Mouse (Mus musculus) hindbrain, embryonic 14.5 days (tissue): ENCODE data around the gene Slc11a1. TPM values are rescaled to one million over a fixed set of nuclear protein-coding genes. Genes with fewer than 3 reads are reported as not detected.

Experiments used
- ATAC-seq: fragments of 200-750 bp; cut with Nextera tagmentation; 2 replicates; pipeline ENCODE4 v1.8.0; 2017; ENCODE audit warnings: moderate number of reproducible peaks, mild to moderate bottlenecking, moderate TSS enrichment, moderate library complexity; ENCODE audit not compliant: low FRiP score
- DNase-seq: peaks from one replicate; pipeline ENCODE4 v3.0.0-alpha.2; 2015; ENCODE audit warnings: low spot score
- H3K27ac ChIP-seq: fragments of 300-500 bp; sonication (generic); 2 replicates; pipeline ENCODE4 v1.5.1; 2014; ENCODE audit warnings: mild to moderate bottlenecking, moderate library complexity
- H3K27me3 ChIP-seq: fragments of 300-500 bp; sonication (generic); 2 replicates; pipeline ENCODE4 v1.6.1; 2014; ENCODE audit warnings: mild to moderate bottlenecking, low read length, mixed read lengths; ENCODE audit not compliant: control insufficient read depth, insufficient read depth
- H3K36me3 ChIP-seq: fragments of 300-500 bp; sonication (generic); replicated peaks from 2 replicates; pipeline ENCODE4 v1.6.1; 2014; ENCODE audit not compliant: control insufficient read depth, insufficient read depth
- H3K4me1 ChIP-seq: fragments of 300-500 bp; sonication (generic); replicated peaks from 2 replicates; pipeline ENCODE4 v1.6.1; 2014; ENCODE audit warnings: antibody characterized with exemption, low read length, mixed read lengths; ENCODE audit not compliant: control insufficient read depth, insufficient read depth
- H3K4me2 ChIP-seq: fragments of 300-500 bp; sonication (generic); replicated peaks from 2 replicates; pipeline ENCODE4 v1.6.1; 2014; ENCODE audit warnings: mild to moderate bottlenecking, moderate library complexity
- H3K4me3 ChIP-seq: fragments of 300-500 bp; sonication (generic); replicated peaks from 2 replicates; pipeline ENCODE4 v1.5.1; 2014; ENCODE audit warnings: mild to moderate bottlenecking, low read length
- H3K9ac ChIP-seq: fragments of 300-500 bp; sonication (generic); 2 replicates; pipeline ENCODE4 v1.6.1; 2014
- H3K9me3 ChIP-seq: fragments of 300-500 bp; sonication (generic); 2 replicates; pipeline ENCODE4 v1.6.1; 2016; ENCODE audit warnings: low read length; ENCODE audit not compliant: control insufficient read depth
- whole genome bisulfite sequencing: fragments of 180-500 bp; shearing (Covaris S2); extraction: QIAGEN DNeasy Blood & Tissue Kit; methylation state at CpG from one replicate; pipeline ENCODE4 v1.1.7; 2014; 5-methylcytosine and 5-hydroxymethylcytosine counted together
- polyA plus RNA-seq: library from polyadenylated mRNA; unstranded; fragments of >200 nt; fragmentation: Nextera tagmentation; extraction: Ambion mirVana; gene quantifications from 2 replicates; pipeline ENCODE4 v1.2.1, GENCODE M21; 2014

The Slc11a1 gene
- polyA plus RNA-seq, 1 experiment from 2014 or later: 2.7 TPM

DNA sequence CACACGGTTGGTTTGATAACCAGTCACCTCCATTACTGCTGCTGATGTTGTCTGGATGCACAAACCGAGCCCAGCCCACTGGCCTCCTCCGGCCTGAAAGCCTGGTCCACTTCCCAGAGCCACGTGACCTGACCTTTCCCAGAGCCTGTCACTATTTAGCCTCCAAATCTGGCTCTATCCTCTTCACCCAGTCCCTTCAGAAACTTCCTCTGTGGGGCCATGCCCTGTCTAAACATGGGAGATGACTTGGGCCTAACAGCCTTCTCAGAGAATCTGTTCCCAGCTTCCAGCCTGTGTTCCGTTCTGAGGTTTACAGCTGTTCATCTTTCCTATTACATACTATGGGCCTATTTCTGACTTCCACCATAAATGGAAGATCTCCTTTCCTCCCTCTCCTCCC is 11.6 kb upstream of the Slc11a1 start:
- Histone ChIP-seq H3K27ac (no peak overlapping the region), H3K36me3 (no peaks in the 10 kb centered on the region), H3K4me2 (no peak overlapping the region), H3K9me3 (no peaks in the 10 kb centered on the region), H3K27me3 (no peaks in the 10 kb centered on the region), H3K4me3 (no peak overlapping the region), H3K4me1 (no peaks in the 10 kb centered on the region), H3K9ac (no peak overlapping the region)
- 74% methylated on average over 5 of the region's 5 CpGs for WGBS
- DNase-seq (no peak), ATAC-seq (no peak)

DNA sequence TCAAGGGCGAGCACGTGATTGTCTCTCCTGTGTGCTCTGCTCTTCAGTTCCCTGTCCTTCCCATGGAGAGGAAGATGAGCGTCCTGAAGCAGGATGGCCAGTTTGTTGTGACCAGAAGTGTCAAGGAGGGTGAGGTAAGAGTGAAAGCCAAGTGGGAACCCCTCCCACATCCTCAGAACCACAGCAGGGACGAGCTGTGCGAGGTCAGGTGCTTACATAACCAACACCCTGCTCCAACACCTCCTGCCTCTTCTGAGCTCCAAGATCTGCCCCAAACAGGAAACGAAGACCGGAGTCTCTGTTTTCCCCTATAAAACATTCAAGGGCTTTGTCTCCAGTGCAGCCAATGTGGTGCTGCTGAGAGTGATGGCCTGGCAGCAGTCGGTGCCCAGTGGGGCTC is 10.7 kb upstream of the Slc11a1 start:
- H3K27me3 ChIP-seq: no peaks in the 10 kb centered on the region
- WGBS: 84% methylated on average over 8 of the region's 8 CpGs
- ATAC-seq (no peak), DNase-seq (no peak)
- H3K4me1 ChIP-seq: no peaks in the 10 kb centered on the region
- H3K36me3 ChIP-seq: no peaks in the 10 kb centered on the region
- no peak overlapping the region for H3K27ac ChIP-seq
- H3K9ac ChIP-seq: no peak overlapping the region
- no peaks in the 10 kb centered on the region for H3K9me3 ChIP-seq
- no peak overlapping the region for H3K4me2 ChIP-seq
- no peak overlapping the region for H3K4me3 ChIP-seq

DNA sequence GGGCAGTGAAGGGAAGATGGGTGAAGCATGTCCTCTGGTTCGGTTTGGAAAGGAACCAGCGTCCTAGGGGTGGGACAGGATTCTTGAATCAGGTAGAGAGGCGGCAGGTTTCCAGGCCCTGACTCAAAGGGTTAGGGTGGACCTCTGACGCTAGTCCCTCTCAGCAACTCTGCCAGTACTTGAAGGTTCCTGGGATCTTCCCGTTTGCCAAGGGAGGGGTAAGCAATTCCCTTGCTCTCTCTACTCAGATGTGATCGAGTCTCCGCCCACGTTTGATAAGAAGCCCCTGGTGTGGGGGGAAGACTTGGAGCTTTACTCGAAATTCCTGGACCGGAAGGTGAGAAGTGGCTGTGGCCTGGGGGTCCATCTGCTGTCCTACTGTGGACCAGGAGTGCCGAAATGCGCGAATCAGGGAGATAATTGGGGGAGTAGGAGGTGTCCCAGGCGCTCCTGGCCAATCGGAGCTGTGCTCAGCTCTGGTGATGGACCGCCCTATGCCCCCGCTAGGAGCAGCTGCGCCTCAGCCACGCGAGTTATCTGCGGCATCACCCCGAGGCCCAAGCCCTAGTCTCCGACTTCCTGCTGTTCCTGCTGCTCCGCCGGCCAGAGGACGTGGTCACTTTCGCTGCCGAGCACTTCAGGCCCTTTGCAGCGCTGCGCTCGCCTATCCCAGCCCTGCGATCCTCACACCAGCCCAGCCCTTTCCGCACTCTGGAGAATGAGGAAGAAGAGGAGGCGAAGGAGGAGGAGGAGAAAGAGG is 6.9 kb upstream of the Slc11a1 start:
- no peak overlapping the region for H3K27ac ChIP-seq
- 23% methylated on average over 34 of the region's 34 CpGs for WGBS
- no peaks in the 10 kb centered on the region for H3K9me3 ChIP-seq
- peak; percentile 37; the same call in 1 of the 2 replicates for ATAC-seq
- H3K9ac ChIP-seq: peak overlapping the region; percentile 29; the same call in 1 of the 2 replicates
- peak overlapping the region; percentile 48 for H3K4me2 ChIP-seq
- H3K27me3 ChIP-seq: no peaks in the 10 kb centered on the region
- no peaks in the 10 kb centered on the region for H3K36me3 ChIP-seq
- no peak for DNase-seq
- no peaks in the 10 kb centered on the region for H3K4me1 ChIP-seq
- peak overlapping the region; percentile 18 for H3K4me3 ChIP-seq

DNA sequence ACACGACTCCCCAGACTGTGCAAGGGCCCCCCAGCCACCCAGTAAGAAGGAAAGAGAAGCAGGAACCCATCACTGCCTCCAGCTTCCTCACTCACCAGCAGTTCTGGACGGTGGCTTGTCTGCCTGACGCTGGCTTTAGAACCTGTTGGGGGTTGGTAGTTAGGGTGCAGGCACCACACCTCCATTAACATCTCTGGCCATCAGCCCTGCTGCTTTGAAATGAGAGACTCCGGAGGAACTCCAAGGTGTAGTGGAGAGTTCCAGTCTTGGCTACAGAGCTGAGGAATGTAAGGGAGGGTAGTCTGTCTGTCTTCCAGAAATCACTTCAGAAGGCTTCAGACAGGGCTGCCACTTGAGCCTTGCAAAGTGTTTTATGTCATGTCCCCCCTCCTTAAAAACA is 5.0 kb upstream of the Slc11a1 start:
- no peak for DNase-seq
- WGBS: 57% methylated on average over 4 of the region's 4 CpGs
- no peaks in the 10 kb centered on the region for H3K27me3 ChIP-seq

DNA sequence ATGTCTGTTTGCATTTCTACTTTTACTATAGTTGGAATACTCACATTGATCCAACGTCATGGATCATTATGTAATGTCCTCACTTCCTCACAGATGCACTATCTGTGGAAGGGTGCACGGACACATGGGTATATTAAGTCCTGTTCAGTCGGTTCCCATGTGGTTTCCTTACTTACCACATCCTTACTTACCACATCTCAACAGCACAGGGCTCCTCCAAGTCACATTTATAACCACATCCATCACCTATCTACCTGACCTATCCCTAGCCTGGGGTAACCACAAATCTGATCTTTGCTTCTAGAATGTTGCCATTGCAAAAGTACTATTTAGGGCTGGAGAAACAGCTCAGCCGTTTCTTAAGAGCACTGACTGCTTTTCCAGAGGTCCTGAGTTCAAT is 1.6 kb upstream of the Slc11a1 start:
- no peaks in the 10 kb centered on the region for H3K4me1 ChIP-seq
- H3K4me2 ChIP-seq: no peak overlapping the region
- no peak overlapping the region for H3K9ac ChIP-seq
- no peaks in the 10 kb centered on the region for H3K27me3 ChIP-seq
- DNase-seq (no peak), ATAC-seq (no peak)
- no peak overlapping the region for H3K4me3 ChIP-seq
- no peaks in the 10 kb centered on the region for H3K36me3 ChIP-seq
- no peaks in the 10 kb centered on the region for H3K9me3 ChIP-seq
- H3K27ac ChIP-seq: no peak overlapping the region
- WGBS: 80% methylated on average over 4 of the region's 4 CpGs

More for the DNA sequence above, 5.0 kb upstream of the Slc11a1 start:
- H3K27ac ChIP-seq: no peak overlapping the region
- H3K36me3 ChIP-seq: no peaks in the 10 kb centered on the region
- H3K4me1 ChIP-seq: no peaks in the 10 kb centered on the region
- no peak overlapping the region for H3K4me2 ChIP-seq
- ATAC-seq: no peak
- no peak overlapping the region for H3K9ac ChIP-seq
- H3K4me3 ChIP-seq: no peak overlapping the region
- no peaks in the 10 kb centered on the region for H3K9me3 ChIP-seq

DNA sequence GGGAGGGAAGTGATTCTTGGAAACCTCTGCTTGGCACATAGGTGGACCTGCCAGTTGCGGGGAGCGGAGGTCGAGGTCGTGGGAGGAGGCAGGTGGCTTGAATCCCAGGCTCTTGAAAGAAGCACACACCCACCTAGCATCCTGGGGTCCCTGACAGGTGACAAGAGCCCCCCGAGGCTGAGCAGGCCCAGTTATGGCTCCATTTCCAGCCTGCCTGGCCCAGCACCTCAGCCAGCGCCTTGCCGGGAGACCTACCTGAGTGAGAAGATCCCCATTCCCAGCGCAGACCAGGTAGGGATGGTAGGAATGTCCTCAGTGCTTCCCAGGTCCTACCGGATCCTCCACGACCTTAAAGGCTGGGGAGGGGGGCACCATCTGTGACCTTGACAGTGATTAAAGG is 566 bp downstream of the Slc11a1 start:
- Histone ChIP-seq H3K27me3 (no peaks in the 10 kb centered on the region), H3K9ac (no peak overlapping the region), H3K4me1 (no peaks in the 10 kb centered on the region), H3K4me2 (no peak overlapping the region), H3K4me3 (no peak overlapping the region), H3K36me3 (no peaks in the 10 kb centered on the region), H3K27ac (no peak overlapping the region), H3K9me3 (no peaks in the 10 kb centered on the region)
- DNase-seq (no peak), ATAC-seq (no peak)
- WGBS: 79% methylated on average over 10 of the region's 10 CpGs

DNA sequence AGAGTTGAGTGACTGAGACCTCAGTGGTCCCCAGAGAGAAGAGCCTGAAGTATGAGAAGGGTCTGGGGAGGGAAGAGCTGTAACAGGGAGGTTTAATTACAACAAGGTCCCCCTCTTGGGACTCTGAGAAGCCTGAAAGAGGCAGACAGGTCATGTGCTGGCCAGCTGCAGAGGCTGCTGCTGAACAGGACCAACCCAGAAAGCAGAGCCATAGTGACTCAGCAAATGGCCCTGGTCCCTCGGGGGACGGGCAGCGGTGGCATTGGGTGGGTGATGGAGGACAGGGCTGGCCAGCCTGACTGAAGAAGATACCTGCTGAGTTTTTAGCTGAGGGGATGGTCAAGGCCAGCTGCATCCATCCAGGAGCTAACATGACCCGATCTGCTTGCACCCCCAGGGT is 1.4 kb downstream of the Slc11a1 start:
- ATAC-seq: no peak
- H3K36me3 ChIP-seq: no peaks in the 10 kb centered on the region
- WGBS: 88% methylated on average over 4 of the region's 4 CpGs

DNA sequence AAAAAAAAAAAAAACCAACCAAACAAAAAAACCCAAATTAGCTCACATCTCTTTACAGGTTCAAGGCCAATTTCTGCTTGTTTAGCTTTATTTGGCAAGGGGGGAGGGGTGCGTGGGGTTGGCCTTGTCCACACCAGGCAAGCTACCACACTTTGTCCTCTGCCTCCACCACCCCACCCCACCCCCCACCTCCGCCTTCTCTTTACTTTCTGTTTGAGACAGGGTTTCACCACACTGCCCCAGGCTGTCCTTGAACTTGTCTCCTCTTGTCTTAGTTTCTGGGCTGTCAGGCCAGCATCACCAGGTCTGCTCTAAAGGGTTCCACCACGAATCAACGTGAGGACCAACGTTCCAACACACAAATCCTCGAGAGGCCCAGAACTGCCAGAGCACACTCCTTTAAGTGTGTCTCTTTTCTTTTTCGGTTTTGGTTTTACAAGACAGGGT is 4.1 kb downstream of the Slc11a1 start:
- Histone ChIP-seq H3K27ac (no peak overlapping the region), H3K4me2 (no peak overlapping the region), H3K4me3 (no peak overlapping the region), H3K36me3 (no peaks in the 10 kb centered on the region), H3K4me1 (no peaks in the 10 kb centered on the region), H3K9ac (no peak overlapping the region), H3K27me3 (no peaks in the 10 kb centered on the region), H3K9me3 (no peaks in the 10 kb centered on the region)
- DNase-seq: no peak
- 90% methylated on average over 7 of the region's 7 CpGs for WGBS
- ATAC-seq: no peak

More for the DNA sequence above, 1.4 kb downstream of the Slc11a1 start:
- no peaks in the 10 kb centered on the region for H3K9me3 ChIP-seq
- no peak overlapping the region for H3K4me3 ChIP-seq
- H3K27me3 ChIP-seq: no peaks in the 10 kb centered on the region
- DNase-seq: no peak
- H3K27ac ChIP-seq: no peak overlapping the region
- no peak overlapping the region for H3K4me2 ChIP-seq
- H3K9ac ChIP-seq: no peak overlapping the region
- no peaks in the 10 kb centered on the region for H3K4me1 ChIP-seq

DNA sequence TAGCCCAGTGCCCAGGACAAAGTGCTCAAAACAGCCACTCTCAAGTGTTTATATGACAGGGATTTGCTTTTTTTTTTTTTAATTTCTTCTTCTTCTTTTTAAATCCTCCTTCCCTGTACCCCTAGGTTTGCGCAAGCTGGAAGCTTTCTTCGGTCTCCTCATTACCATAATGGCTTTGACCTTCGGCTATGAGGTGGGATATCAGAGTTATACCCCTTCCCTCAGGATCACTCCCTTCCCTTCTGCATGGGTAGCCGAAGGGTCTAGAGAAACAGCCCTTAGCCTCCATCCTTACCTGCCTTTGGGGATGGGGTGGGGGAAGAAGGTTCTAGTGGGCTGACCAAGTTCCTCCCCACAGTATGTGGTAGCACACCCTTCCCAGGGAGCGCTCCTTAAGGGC is 5.5 kb downstream of the Slc11a1 start:
- Histone ChIP-seq H3K36me3 (no peaks in the 10 kb centered on the region), H3K4me3 (no peak overlapping the region), H3K4me1 (no peaks in the 10 kb centered on the region), H3K27ac (no peak overlapping the region), H3K9me3 (no peaks in the 10 kb centered on the region), H3K9ac (no peak overlapping the region), H3K27me3 (no peaks in the 10 kb centered on the region), H3K4me2 (no peak overlapping the region)
- no peak for DNase-seq
- ATAC-seq: no peak
- 83% methylated on average over 5 of the region's 5 CpGs for WGBS
